ENCODE assay signal across 10 mouse cellular contexts in genomic region chr16:94996791-94997281, GRCm38 (mm10). TPM values are rescaled to one million over a fixed set of nuclear protein-coding genes. Genes with fewer than 3 reads are reported as not detected.
A peak's percentile ranks its signal among the peaks of the same experiment; 100 is the strongest.
DNase-seq lines count a peak whose midpoint lies in the region; ATAC-seq and TF ChIP-seq lines count a peak whose summit lies in the region.
"Had no signal": no experiment of that assay in that cellular context is flagged by ENCODE, and none has a peak within 500 bp of the region (broad histone marks: within the 10 kb centered on the region; RNA-seq: fewer than 3 reads in every experiment).

No protein-coding gene starts in this region.

- no peak for TF ChIP-seq POLR2A in olfactory bulb, adult 2 months (IDR thresholded peaks at IDR 0.05; ENCODE audit: insufficient read depth, low read depth, low read length)

- H3K27ac ChIP-seq in heart, embryonic 15.5 days = no peak overlapping the region
- no peak overlapping the region for H3K27ac ChIP-seq in forebrain, embryonic 11.5 days (ENCODE audit: low read depth, low read length)
- peak overlapping the region; percentile 60 for H3K27ac ChIP-seq in olfactory bulb, adult 2 months (ENCODE audit: insufficient read depth, low read depth, low read length)
- no peak overlapping the region for H3K27ac ChIP-seq in lung, postnatal 0 days (ENCODE audit: low read length)

- peaks cover 48% of the 10 kb centered on the region for H3K27me3 ChIP-seq in heart, embryonic 15.5 days
- peaks cover 23% of the 10 kb centered on the region for H3K27me3 ChIP-seq in forebrain, embryonic 11.5 days (ENCODE audit: control insufficient read depth, insufficient read depth, low read length)
- H3K27me3 ChIP-seq in lung, postnatal 0 days (replicated peaks; ENCODE audit: insufficient read depth, low read length) = peaks cover 14% of the 10 kb centered on the region; the same call in 1 of the 2 replicates

- H3K36me3 ChIP-seq in heart, embryonic 15.5 days = no peaks in the 10 kb centered on the region
- no peaks in the 10 kb centered on the region for H3K36me3 ChIP-seq in forebrain, embryonic 11.5 days (ENCODE audit: control insufficient read depth, insufficient read depth, low read length)
- H3K36me3 ChIP-seq in lung, postnatal 0 days (ENCODE audit: insufficient read depth, low read length) = no peaks in the 10 kb centered on the region

- TF ChIP-seq CTCF in olfactory bulb, adult 2 months (IDR thresholded peaks at IDR 0.05; ENCODE audit: insufficient read depth, low read depth, low read length) = no peak
- no peak for TF ChIP-seq CTCF in lung, postnatal 0 days (IDR thresholded peaks at IDR 0.05)

- peaks cover 6% of the 10 kb centered on the region for H3K4me1 ChIP-seq in heart, embryonic 15.5 days (replicated peaks)
- peaks cover 6% of the 10 kb centered on the region; the same call in 1 of the 2 replicates for H3K4me1 ChIP-seq in forebrain, embryonic 11.5 days (replicated peaks; ENCODE audit: control insufficient read depth, insufficient read depth, low read length)
- 0 out of 2 replicates have a peak, but pooled peaks cover 4% of the 10 kb centered on the region for H3K4me1 ChIP-seq in olfactory bulb, adult 2 months (ENCODE audit: control insufficient read depth, insufficient read depth, low read length)
- H3K4me1 ChIP-seq in lung, postnatal 0 days (ENCODE audit: insufficient read depth, low read depth, low read length) = no peaks in the 10 kb centered on the region

- H3K4me3 ChIP-seq in heart, embryonic 15.5 days = peak overlapping the region; percentile 24; the same call in 1 of the 2 replicates
- H3K4me3 ChIP-seq in forebrain, embryonic 11.5 days (ENCODE audit: low read depth, low read length) = peak overlapping the region; percentile 33
- peak overlapping the region; percentile 56 for H3K4me3 ChIP-seq in olfactory bulb, adult 2 months (ENCODE audit: insufficient read depth, low read depth, low read length)
- H3K4me3 ChIP-seq in lung, postnatal 0 days (ENCODE audit: low read depth, low read length) = no peak overlapping the region

- H3K4me2 ChIP-seq in heart, embryonic 15.5 days = no peak overlapping the region
- peak overlapping the region; percentile 69 for H3K4me2 ChIP-seq in forebrain, embryonic 11.5 days (ENCODE audit: low read depth, low read length, severe bottlenecking)
- H3K4me2 ChIP-seq in lung, postnatal 0 days (replicated peaks; ENCODE audit: low read depth, low read length) = no peak overlapping the region

- no peak for ATAC-seq in heart, embryonic 15.5 days (replicated peaks; ENCODE audit: insufficient number of reproducible peaks, insufficient read depth, low FRiP score, low read depth)
- ATAC-seq in forebrain, embryonic 11.5 days (replicated peaks; ENCODE audit: low FRiP score) = 0 out of 2 replicates have a peak, but pooled peaks have one; percentile 2
- no peak for ATAC-seq in megakaryocyte, adult 5-6 weeks (ENCODE audit: poor library complexity, severe bottlenecking)
- no peak for ATAC-seq in lung, postnatal 0 days

- H3K9me3 ChIP-seq in heart, embryonic 15.5 days (replicated peaks) = no peaks in the 10 kb centered on the region
- no peaks in the 10 kb centered on the region for H3K9me3 ChIP-seq in forebrain, embryonic 11.5 days (ENCODE audit: control insufficient read depth, low read length)
- no peaks in the 10 kb centered on the region for H3K9me3 ChIP-seq in lung, postnatal 0 days (ENCODE audit: low read length)

- 18% methylated on average over 16 of the region's 16 CpGs for WGBS in heart, embryonic 15.5 days
- WGBS in forebrain, embryonic 11.5 days = 11% methylated on average over 16 of the region's 16 CpGs
- 3% methylated on average over 16 of the region's 16 CpGs for whole genome bisulfite sequencing in olfactory bulb, adult 2 months
- WGBS in lung, postnatal 0 days = 20% methylated on average over 16 of the region's 16 CpGs

- DNase-seq in heart, adult 9 months (ENCODE audit: low spot score in 2 of 2) = no peak
- no peak for DNase-seq in forebrain, embryonic 11.5 days (ENCODE audit: low spot score)
- peak; percentile 48 to 59 for DNase-seq in layer of hippocampus, postnatal 36 days
- no peak for DNase-seq in lung, postnatal 0 days (ENCODE audit: low spot score)
- DNase-seq in adrenal gland, adult 18-20 months (ENCODE audit: low spot score in 2 of 2) = no peak
- DNase-seq: thymus, adult 18-20 months had no signal

- H3K9ac ChIP-seq in heart, embryonic 15.5 days = no peak overlapping the region
- H3K9ac ChIP-seq in forebrain, embryonic 11.5 days (ENCODE audit: low read length) = no peak overlapping the region
- H3K9ac ChIP-seq in lung, postnatal 0 days (replicated peaks; ENCODE audit: low read depth) = no peak overlapping the region

- no peak for TF ChIP-seq EP300 in lung, postnatal 0 days (IDR thresholded peaks at IDR 0.05)

RNA-seq across cellular contexts. Expression of gene Kcnj6, which starts 0.7 kb away (rescaled TPM):
- polyA plus RNA-seq in heart, embryonic 15.5 days (2015; fragmentation: Nextera tagmentation; extraction: Ambion mirVana) = 0.08 and 0.10 TPM in 2 replicates
- 0.27 TPM in 1 of 2 replicates, not detected in the other for polyA plus RNA-seq in forebrain, embryonic 11.5 days (2014; fragmentation: Nextera tagmentation; extraction: Ambion mirVana)
- 100 to 1,000 TPM; 121 to 135 TPM for total RNA-seq in layer of hippocampus, postnatal 36 days (2021)
- polyA plus RNA-seq in olfactory bulb, adult 2 months (2012; ENCODE audit: insufficient read depth, insufficient read length, low replicate concordance, missing spikeins) = not detected in 2 replicates
- total RNA-seq in megakaryocyte, adult 5-6 weeks (2015) = not detected in 2 replicates
- total RNA-seq in megakaryocyte, adult 5-6 weeks (2017) = not detected in 2 replicates
- not detected in 2 replicates for polyA plus RNA-seq in lung, postnatal 0 days (2015; fragmentation: Nextera tagmentation; extraction: Ambion mirVana)
- total RNA-seq in adrenal gland, adult 18-20 months (2021) = 1 to 10 TPM in 1 of 2 experiments, under 1 TPM in 1; 0.93 to 1.2 TPM
- total RNA-seq: liver, adult 2 months had no signal
- polyA plus RNA-seq: liver, adult 2 months had no signal

Comparison
In these comparisons a context has a peak if more than half of its experiments do, and no peak if none do; other contexts are left out.
1. DNase-seq: peak in layer of hippocampus, postnatal 36 days (2 of 2); none in heart, adult 9 months (0 of 2), forebrain, embryonic 11.5 days (single experiment), lung, postnatal 0 days (single experiment) and adrenal gland, adult 18-20 months (0 of 2).